Mouse (Mus musculus) liver, adult 2 months (tissue): ENCODE results near the gene Serpind1.

Source experiments
- CTCF ChIP-seq: fragments of 200-500 bp; IDR thresholded peaks from 2 replicates; pipeline ENCODE4 v1.5.1; 2011; ENCODE audit warnings: low read depth, low read length, control low read depth
- POLR2A ChIP-seq: fragments of 200-500 bp; IDR thresholded peaks from 2 replicates; pipeline ENCODE4 v1.6.1; 2011; ENCODE audit warnings: low read length, control low read depth; ENCODE audit not compliant: insufficient read depth; ENCODE audit errors: extremely low read depth

DNA sequence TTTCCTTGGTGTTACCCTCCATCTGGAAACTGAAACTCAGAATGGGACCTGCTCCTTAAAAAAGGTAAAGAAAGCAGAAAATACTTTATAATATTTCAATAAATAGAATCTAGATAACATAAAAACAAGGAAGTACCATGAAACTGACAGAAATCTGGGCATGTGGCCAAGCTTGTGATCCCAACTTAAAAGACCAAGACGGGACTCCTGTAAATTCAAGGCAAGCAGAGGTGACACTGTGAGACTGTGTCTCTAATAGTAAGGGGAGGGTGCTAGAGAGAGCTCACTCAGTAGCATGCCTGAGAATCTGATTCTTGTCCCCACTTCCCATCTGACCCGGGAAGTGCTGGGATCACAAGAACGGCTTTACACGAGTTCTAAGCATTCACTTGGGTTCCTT is 61.6 kb downstream of the Serpind1 start:
- TF ChIP-seq POLR2A (no peak), CTCF (no peak)
